Mouse (Mus musculus): ENCODE results near the gene P4ha1. TPM values are rescaled to one million over a fixed set of nuclear protein-coding genes. Genes with fewer than 3 reads are reported as not detected.

The P4ha1 gene
- polyA plus RNA-seq, 1 experiment from 2014 or later, result 49.3 TPM

DNA sequence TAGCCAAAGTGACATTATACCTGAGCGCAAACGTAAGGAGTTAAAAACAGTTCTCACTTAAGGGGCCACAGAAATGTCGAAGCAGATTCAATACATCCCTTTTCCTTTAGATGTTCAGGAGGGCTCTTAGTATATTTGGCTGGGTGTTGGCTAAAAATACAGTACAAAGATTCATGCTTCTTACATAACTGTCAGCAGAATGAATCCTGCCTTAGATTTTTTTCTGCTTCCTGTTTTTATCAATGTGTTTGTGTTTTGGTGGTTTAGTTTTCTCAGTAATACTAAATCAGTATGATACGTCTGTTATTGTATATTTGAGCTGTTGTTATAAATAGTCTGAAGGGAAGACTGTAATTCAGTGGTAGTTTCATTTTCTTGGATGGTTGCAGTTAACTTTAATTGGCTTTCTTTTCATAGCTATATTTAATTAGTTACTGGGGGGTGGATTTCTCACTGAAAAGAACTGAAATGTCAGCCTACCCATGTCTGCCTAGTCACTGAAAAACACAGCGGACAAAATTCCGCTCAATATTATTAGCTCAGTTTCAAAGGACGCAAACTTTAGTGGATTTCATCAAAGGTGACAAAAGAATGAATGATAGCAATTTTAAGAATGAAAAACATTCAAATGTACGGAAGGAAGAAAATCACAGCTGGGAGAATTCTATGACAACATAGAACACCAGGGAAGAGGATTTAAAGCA lies 3.7 kb downstream of the P4ha1 start:
- peaks cover 15% of the 10 kb centered on the region for H3K36me3 ChIP-seq (replicated peaks)
- H3K4me3 ChIP-seq, result no peak overlapping the region
- H3K9me3 ChIP-seq, result no peaks in the 10 kb centered on the region
- no peaks in the 10 kb centered on the region for H3K27me3 ChIP-seq (replicated peaks; ENCODE audit: low read depth, poor library complexity, severe bottlenecking)
- no peak overlapping the region for H3K27ac ChIP-seq (replicated peaks)
- peaks cover 47% of the 10 kb centered on the region for H3K4me1 ChIP-seq
- WGBS, result 82% methylated on average over 8 of the region's 8 CpGs
- no peak for DNase-seq (ENCODE audit: low spot score)

- no peak for DNase-seq (ENCODE audit: low spot score)
- no peaks in the 10 kb centered on the region for H3K9me3 ChIP-seq
- H3K27me3 ChIP-seq (replicated peaks; ENCODE audit: low read depth, poor library complexity, severe bottlenecking), result no peaks in the 10 kb centered on the region
- no peak overlapping the region for H3K4me3 ChIP-seq
- no peak overlapping the region for H3K27ac ChIP-seq (replicated peaks)
- 89% methylated on average over 3 of the region's 3 CpGs for WGBS
- peaks cover 42% of the 10 kb centered on the region for H3K4me1 ChIP-seq
- peaks cover 15% of the 10 kb centered on the region for H3K36me3 ChIP-seq (replicated peaks)
Observed at GRCm38 (mm10) chr10:59327316-59327710, 4.2 kb downstream of the P4ha1 start.

GRCm38 (mm10) chr10:59331546-59332256 lies 8.6 kb downstream of the P4ha1 start:
- Histone ChIP-seq H3K36me3 (replicated peaks) (peaks cover 18% of the 10 kb centered on the region), H3K9me3 (no peaks in the 10 kb centered on the region), H3K4me1 (peaks cover 15% of the 10 kb centered on the region), H3K4me3 (no peak overlapping the region), H3K27me3 (replicated peaks; ENCODE audit: low read depth, poor library complexity, severe bottlenecking) (no peaks in the 10 kb centered on the region), H3K27ac (replicated peaks) (no peak overlapping the region)
- 89% methylated on average over 6 of the region's 6 CpGs for whole genome bisulfite sequencing
- no peak for DNase-seq (ENCODE audit: low spot score)

DNA sequence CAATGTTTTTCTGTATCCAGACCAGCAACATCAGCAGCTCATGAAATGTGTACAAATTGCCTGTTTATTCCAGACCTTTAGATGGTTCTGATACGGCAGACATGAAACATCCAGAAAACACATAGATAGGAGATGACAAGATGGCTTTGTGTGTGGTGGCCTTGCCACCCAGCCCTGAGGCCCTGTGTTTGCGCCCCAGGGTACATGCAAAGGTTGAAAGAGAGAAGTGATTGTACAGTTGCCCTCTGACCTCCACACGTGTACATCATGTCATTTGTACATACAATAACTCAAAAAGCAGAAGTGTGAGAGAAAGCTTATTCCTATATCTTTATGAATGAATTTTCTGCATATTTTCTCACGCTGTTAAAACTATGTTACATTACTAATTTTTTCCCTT lies 10.3 kb downstream of the P4ha1 start:
- Histone ChIP-seq H3K27ac (replicated peaks) (no peak overlapping the region), H3K27me3 (replicated peaks; ENCODE audit: low read depth, poor library complexity, severe bottlenecking) (no peaks in the 10 kb centered on the region), H3K4me1 (peaks cover 9% of the 10 kb centered on the region), H3K4me3 (no peak overlapping the region), H3K9me3 (no peaks in the 10 kb centered on the region), H3K36me3 (replicated peaks) (peaks cover 28% of the 10 kb centered on the region)
- DNase-seq (ENCODE audit: low spot score), result no peak
- 85% methylated on average over 4 of the region's 4 CpGs for WGBS

DNA sequence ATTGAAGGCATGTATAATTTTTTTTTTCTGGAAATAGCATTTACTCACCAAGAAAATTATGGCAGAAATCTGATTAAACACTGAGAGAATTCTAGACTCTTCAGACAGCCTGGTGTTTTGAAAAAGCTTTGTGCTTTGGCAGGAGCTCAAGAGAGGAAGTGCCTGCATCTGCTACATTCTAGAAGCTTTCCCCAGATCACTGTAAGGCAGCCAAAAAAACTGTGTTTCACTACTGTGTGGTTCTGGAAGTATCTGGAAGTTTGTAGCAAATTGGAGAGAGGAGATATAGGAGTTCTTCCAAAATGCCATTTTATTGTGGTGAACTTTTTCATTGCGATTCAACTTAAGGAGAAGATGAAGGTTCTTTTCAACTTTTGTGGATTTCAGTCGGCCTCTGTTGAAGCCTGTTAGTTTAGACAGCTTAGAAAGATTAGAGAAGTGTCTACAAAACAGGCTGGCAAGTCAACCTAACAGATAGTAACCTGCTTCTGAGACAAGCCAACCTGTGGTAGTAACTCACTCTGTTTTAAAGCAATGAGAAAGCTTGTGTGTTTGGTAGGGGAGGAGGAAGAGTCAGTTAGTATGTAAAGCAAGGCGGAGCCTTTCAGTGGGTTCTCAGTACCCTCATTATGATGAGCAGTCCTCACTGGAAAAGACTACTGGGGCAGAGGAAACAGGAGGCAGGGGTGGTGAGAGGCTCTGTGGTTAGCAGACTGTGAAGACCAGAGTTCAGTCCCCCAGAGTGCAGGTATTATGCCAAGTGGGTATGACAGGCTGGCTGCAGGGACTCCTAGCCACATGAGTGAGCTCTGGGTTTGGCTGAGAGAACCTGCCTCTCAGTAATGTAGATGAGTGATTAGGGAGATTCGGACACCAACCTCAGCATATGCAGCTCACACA lies 12.1 kb downstream of the P4ha1 start:
- Histone ChIP-seq H3K36me3 (replicated peaks) (peaks cover 36% of the 10 kb centered on the region), H3K9me3 (no peaks in the 10 kb centered on the region), H3K27me3 (replicated peaks; ENCODE audit: low read depth, poor library complexity, severe bottlenecking) (no peaks in the 10 kb centered on the region), H3K27ac (replicated peaks) (no peak overlapping the region), H3K4me1 (peaks cover 9% of the 10 kb centered on the region), H3K4me3 (no peak overlapping the region)
- DNase-seq (ENCODE audit: low spot score), result no peak
- WGBS, result 78% methylated on average over 4 of the region's 4 CpGs

DNA sequence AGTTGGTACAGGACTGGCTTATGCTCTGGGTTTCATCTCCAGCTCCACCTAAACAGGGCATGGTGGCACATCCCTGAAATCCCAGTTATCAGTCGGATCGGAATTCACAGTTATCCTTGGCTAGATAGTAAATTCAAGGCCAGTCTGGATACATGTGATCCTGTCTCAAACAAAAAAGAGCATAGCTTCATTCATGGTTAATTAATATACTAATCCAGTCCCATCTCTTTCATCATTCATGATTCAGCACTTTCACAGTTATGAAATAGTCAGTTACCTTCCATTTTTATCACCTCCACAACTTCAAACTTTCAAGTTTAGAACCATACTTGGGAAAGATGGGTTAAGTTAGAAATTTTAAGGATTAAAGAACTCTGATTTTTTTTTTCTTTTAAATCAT lies 13.0 kb downstream of the P4ha1 start:
- DNase-seq (ENCODE audit: low spot score), result no peak
- H3K4me1 ChIP-seq, result 0 out of 2 replicates have a peak, but pooled peaks cover 3% of the 10 kb centered on the region
- H3K4me3 ChIP-seq, result no peak overlapping the region
- 91% methylated on average over 2 of the region's 2 CpGs for WGBS
- H3K27ac ChIP-seq (replicated peaks), result no peak overlapping the region
- peaks cover 45% of the 10 kb centered on the region for H3K36me3 ChIP-seq (replicated peaks)
- H3K27me3 ChIP-seq (replicated peaks; ENCODE audit: low read depth, poor library complexity, severe bottlenecking), result no peaks in the 10 kb centered on the region
- H3K9me3 ChIP-seq, result no peaks in the 10 kb centered on the region

GRCm38 (mm10) chr10:59346560-59346959 lies 23.5 kb downstream of the P4ha1 start:
- WGBS, result 94% methylated on average over 2 of the region's 2 CpGs
- Histone ChIP-seq H3K4me1 (no peaks in the 10 kb centered on the region), H3K36me3 (replicated peaks) (peaks cover 92% of the 10 kb centered on the region), H3K9me3 (no peaks in the 10 kb centered on the region), H3K4me3 (no peak overlapping the region), H3K27ac (replicated peaks) (no peak overlapping the region), H3K27me3 (replicated peaks; ENCODE audit: low read depth, poor library complexity, severe bottlenecking) (no peaks in the 10 kb centered on the region)
- no peak for DNase-seq (ENCODE audit: low spot score)

DNA sequence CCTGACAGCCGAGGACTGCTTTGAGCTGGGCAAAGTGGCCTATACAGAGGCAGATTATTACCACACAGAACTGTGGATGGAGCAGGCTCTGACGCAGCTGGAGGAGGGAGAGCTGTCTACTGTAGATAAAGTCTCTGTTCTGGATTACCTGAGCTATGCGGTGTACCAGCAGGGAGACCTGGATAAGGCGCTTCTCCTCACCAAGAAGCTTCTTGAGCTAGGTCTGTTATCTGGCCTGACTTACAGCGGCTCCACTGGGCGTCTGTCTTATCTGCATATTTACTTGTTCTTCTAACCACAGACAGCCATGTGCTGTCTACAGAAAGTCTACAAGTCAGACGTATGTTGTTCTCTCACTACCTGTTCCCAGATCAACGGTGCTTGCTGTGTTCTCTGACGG lies 25.1 kb downstream of the P4ha1 start:
- H3K4me1 ChIP-seq, result no peaks in the 10 kb centered on the region

GRCm38 (mm10) chr10:59349536-59349935 lies 26.4 kb downstream of the P4ha1 start:
- no peaks in the 10 kb centered on the region for H3K4me1 ChIP-seq
- no peaks in the 10 kb centered on the region for H3K9me3 ChIP-seq
- 91% methylated on average over 2 of the region's 2 CpGs for WGBS
- no peak overlapping the region for H3K27ac ChIP-seq (replicated peaks)
- no peaks in the 10 kb centered on the region for H3K27me3 ChIP-seq (replicated peaks; ENCODE audit: low read depth, poor library complexity, severe bottlenecking)
- DNase-seq (ENCODE audit: low spot score), result no peak
- no peak overlapping the region for H3K4me3 ChIP-seq
- H3K36me3 ChIP-seq (replicated peaks), result peaks cover 96% of the 10 kb centered on the region

More for the DNA sequence above, 25.1 kb downstream of the P4ha1 start:
- no peak for DNase-seq (ENCODE audit: low spot score)
- Histone ChIP-seq H3K27me3 (replicated peaks; ENCODE audit: low read depth, poor library complexity, severe bottlenecking) (no peaks in the 10 kb centered on the region), H3K4me3 (no peak overlapping the region), H3K9me3 (no peaks in the 10 kb centered on the region), H3K27ac (replicated peaks) (no peak overlapping the region), H3K36me3 (replicated peaks) (peaks cover 96% of the 10 kb centered on the region)
- 90% methylated on average over 9 of the region's 9 CpGs for WGBS

DNA sequence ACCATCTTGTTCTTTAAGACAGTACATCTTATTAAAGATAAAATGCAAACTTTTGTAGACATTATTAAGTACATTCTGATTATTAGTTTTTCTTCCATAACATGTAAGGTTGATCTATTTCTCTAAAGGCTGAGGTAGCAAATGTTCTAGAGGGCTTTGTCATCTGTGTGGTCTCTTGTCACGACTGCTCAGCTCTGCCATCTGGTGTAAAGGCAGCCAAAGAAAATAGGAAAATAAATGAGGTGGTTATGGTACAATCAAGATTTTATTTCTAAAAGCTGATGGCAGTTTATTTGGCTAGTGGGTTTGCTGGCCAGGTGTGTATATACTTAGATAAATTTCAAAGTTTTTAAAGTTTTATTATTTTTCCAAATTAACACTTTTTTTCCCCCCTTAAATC lies 30.0 kb downstream of the P4ha1 start:
- no peak for DNase-seq (ENCODE audit: low spot score)
- Histone ChIP-seq H3K4me1 (no peaks in the 10 kb centered on the region), H3K27ac (replicated peaks) (no peak overlapping the region), H3K27me3 (replicated peaks; ENCODE audit: low read depth, poor library complexity, severe bottlenecking) (no peaks in the 10 kb centered on the region), H3K9me3 (no peaks in the 10 kb centered on the region), H3K36me3 (replicated peaks) (peaks cover 92% of the 10 kb centered on the region), H3K4me3 (no peak overlapping the region)
- WGBS, result 67% methylated on average over 1 of the region's 1 CpGs

- 85% methylated on average over 12 of the region's 12 CpGs for WGBS
- H3K4me3 ChIP-seq, result no peak overlapping the region
- H3K36me3 ChIP-seq (replicated peaks), result peaks cover 90% of the 10 kb centered on the region
- no peaks in the 10 kb centered on the region for H3K4me1 ChIP-seq
- H3K9me3 ChIP-seq, result no peaks in the 10 kb centered on the region
- H3K27me3 ChIP-seq (replicated peaks; ENCODE audit: low read depth, poor library complexity, severe bottlenecking), result no peaks in the 10 kb centered on the region
- DNase-seq (ENCODE audit: low spot score), result no peak
- H3K27ac ChIP-seq (replicated peaks), result no peak overlapping the region
Observed at GRCm38 (mm10) chr10:59354120-59354519, 31.0 kb downstream of the P4ha1 start.

- Histone ChIP-seq H3K36me3 (replicated peaks) (peaks cover 92% of the 10 kb centered on the region), H3K9me3 (no peaks in the 10 kb centered on the region), H3K4me1 (no peaks in the 10 kb centered on the region), H3K27me3 (replicated peaks; ENCODE audit: low read depth, poor library complexity, severe bottlenecking) (no peaks in the 10 kb centered on the region), H3K27ac (replicated peaks) (no peak overlapping the region), H3K4me3 (no peak overlapping the region)
- whole genome bisulfite sequencing, result 92% methylated on average over 8 of the region's 8 CpGs
- DNase-seq (ENCODE audit: low spot score), result no peak
Observed at GRCm38 (mm10) chr10:59355020-59355419, 31.9 kb downstream of the P4ha1 start.
